Mouse (Mus musculus) midbrain, embryonic 15.5 days (tissue): ENCODE data around the gene Brwd3. TPM values are rescaled to one million over a fixed set of nuclear protein-coding genes. Genes with fewer than 3 reads are reported as not detected.

Experiments
- ATAC-seq: fragments of 200-750 bp; cut with Nextera tagmentation; replicated peaks from 2 replicates; pipeline ENCODE4 v1.8.0; 2017; ENCODE audit warnings: moderate TSS enrichment
- H3K27ac ChIP-seq: fragments of 300-500 bp; sonication (generic); 2 replicates; pipeline ENCODE4 v1.5.1; 2015; ENCODE audit warnings: mild to moderate bottlenecking, inconsistent platforms
- H3K27me3 ChIP-seq: fragments of 300-500 bp; sonication (generic); replicated peaks from 2 replicates; pipeline ENCODE4 v1.6.1; 2015; ENCODE audit warnings: inconsistent platforms
- H3K36me3 ChIP-seq: fragments of 300-500 bp; sonication (generic); replicated peaks from 2 replicates; pipeline ENCODE4 v1.6.1; 2015; ENCODE audit warnings: inconsistent platforms
- H3K4me1 ChIP-seq: fragments of 300-500 bp; sonication (generic); 2 replicates; pipeline ENCODE4 v1.6.1; 2015; ENCODE audit warnings: inconsistent platforms
- H3K4me2 ChIP-seq: fragments of 300-500 bp; sonication (generic); 2 replicates; pipeline ENCODE4 v1.6.1; 2015; ENCODE audit warnings: inconsistent platforms, mild to moderate bottlenecking, moderate library complexity
- H3K4me3 ChIP-seq: fragments of 300-500 bp; sonication (generic); 2 replicates; pipeline ENCODE4 v1.5.1; 2015; ENCODE audit warnings: mild to moderate bottlenecking, inconsistent platforms
- H3K9ac ChIP-seq: fragments of 300-500 bp; sonication (generic); 2 replicates; pipeline ENCODE4 v1.6.1; 2015; ENCODE audit warnings: mild to moderate bottlenecking, inconsistent platforms
- H3K9me3 ChIP-seq: fragments of 300-500 bp; sonication (generic); 2 replicates; pipeline ENCODE4 v1.6.1; 2016; ENCODE audit warnings: inconsistent platforms
- WGBS: fragments of 180-500 bp; shearing (Covaris S2); methylation state at CpG from one replicate; pipeline ENCODE4 v1.1.7; 2015; ENCODE audit warnings: mixed read lengths; 5-methylcytosine and 5-hydroxymethylcytosine counted together
- polyA plus RNA-seq: library from polyadenylated mRNA; unstranded; fragments of >200 nt; fragmentation: Nextera tagmentation; extraction: Ambion mirVana; gene quantifications from 2 replicates; pipeline ENCODE4 v1.2.1, GENCODE M21; 2015

Gene Brwd3
- polyA plus RNA-seq: 3.2 and 3.7 TPM in 2 replicates

- H3K4me2 ChIP-seq: peak within 1 kb of the TSS; percentile 53
- no peaks in the 10 kb centered on the region for H3K9me3 ChIP-seq
- H3K4me1 ChIP-seq: no peaks in the 10 kb centered on the region
- no peaks in the 10 kb centered on the region for H3K27me3 ChIP-seq
- ATAC-seq: peak; percentile 96
- peak within 1 kb of the TSS; percentile 85 for H3K27ac ChIP-seq
- H3K36me3 ChIP-seq: no peaks in the 10 kb centered on the region
- peak within 1 kb of the TSS; percentile 55 for H3K9ac ChIP-seq
- 25% methylated on average over 35 of the region's 39 CpGs for WGBS
- H3K4me3 ChIP-seq: peak within 1 kb of the TSS; percentile 59
These were observed at the start of gene Brwd3 for GRCm38 (mm10) chrX:108834090-108834774. Gene Brwd3, minus strand, starts transcription at chrX:108834372.

DNA sequence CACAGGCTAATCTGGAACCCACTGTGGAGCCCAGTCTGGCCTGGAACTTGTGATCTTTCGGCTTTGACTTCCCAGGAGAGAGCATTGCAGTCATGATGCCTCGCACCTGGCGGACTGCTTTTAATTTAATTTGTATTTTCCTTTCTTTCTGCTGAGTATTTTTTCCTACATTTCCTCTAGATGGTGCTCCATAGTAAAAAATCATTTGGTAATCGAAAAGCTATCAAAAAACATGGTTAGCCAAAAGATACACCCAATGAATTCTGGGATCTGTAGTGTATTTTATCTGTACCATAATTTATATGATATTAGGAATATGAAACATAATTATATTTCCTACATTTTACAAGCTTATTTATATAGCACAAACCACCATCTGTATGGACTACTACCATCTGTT is 28.5 kb upstream of the Brwd3 start:
- H3K4me1 ChIP-seq: no peaks in the 10 kb centered on the region
- no peaks in the 10 kb centered on the region for H3K9me3 ChIP-seq
- H3K36me3 ChIP-seq: no peaks in the 10 kb centered on the region
- no peak overlapping the region for H3K4me3 ChIP-seq
- H3K9ac ChIP-seq: no peak overlapping the region
- no peak overlapping the region for H3K27ac ChIP-seq
- 83% methylated on average over 4 of the region's 4 CpGs for WGBS
- ATAC-seq: no peak
- no peak overlapping the region for H3K4me2 ChIP-seq
- H3K27me3 ChIP-seq: no peaks in the 10 kb centered on the region

DNA sequence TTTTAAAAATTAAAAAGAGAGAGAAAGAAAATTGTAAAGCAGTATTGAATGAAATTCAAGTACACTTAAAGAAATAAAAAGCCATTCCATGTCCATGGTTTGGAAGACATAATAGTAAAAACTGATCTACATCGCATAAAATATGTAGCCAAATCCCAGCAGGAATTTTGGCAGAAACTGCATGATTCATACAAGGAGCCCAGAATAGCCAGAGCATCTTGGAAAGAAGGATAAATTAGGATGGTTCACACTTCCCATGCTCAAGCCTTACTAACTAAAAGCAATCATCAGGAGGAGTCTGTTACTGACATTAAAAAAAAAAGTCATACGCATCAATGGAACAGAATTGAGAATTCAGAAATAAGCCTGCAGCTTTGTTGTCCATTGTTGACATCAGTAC is 8.5 kb upstream of the Brwd3 start:
- no peaks in the 10 kb centered on the region for H3K4me1 ChIP-seq
- no peak overlapping the region for H3K4me2 ChIP-seq
- no peak overlapping the region for H3K27ac ChIP-seq
- no peaks in the 10 kb centered on the region for H3K27me3 ChIP-seq
- H3K9me3 ChIP-seq: no peaks in the 10 kb centered on the region
- 90% methylated on average over 2 of the region's 2 CpGs for WGBS
- H3K4me3 ChIP-seq: no peak overlapping the region
- no peaks in the 10 kb centered on the region for H3K36me3 ChIP-seq
- ATAC-seq: no peak
- H3K9ac ChIP-seq: no peak overlapping the region

GRCm38 (mm10) chrX:108836416-108836815 is 2.2 kb upstream of the Brwd3 start:
- 77% methylated on average over 2 of the region's 2 CpGs for WGBS
- Histone ChIP-seq H3K9ac (no peak overlapping the region), H3K4me2 (no peak overlapping the region), H3K36me3 (no peaks in the 10 kb centered on the region), H3K4me1 (no peaks in the 10 kb centered on the region), H3K27ac (no peak overlapping the region), H3K9me3 (no peaks in the 10 kb centered on the region), H3K4me3 (no peak overlapping the region), H3K27me3 (no peaks in the 10 kb centered on the region)
- ATAC-seq: no peak

DNA sequence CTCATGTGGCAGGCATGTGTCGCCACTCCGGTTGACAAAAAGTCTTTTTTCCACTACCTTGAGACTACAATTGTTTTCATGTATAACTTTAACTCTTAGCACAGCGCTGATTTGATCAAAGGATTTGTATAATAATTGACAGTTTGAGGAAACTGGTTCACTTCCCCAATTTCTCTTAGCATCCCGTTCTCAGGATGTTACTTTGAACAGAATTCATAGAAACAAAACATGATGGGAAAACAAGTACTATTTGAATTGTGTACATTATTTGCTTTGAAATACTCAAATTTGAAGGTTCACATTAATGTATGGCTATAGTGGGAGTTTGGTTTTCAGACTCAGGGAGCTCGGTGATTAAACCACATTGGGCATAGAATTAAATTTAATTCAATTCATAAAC is 1.1 kb upstream of the Brwd3 start:
- no peak overlapping the region for H3K4me3 ChIP-seq
- no peak overlapping the region for H3K9ac ChIP-seq
- no peaks in the 10 kb centered on the region for H3K4me1 ChIP-seq
- H3K4me2 ChIP-seq: peak overlapping the region; percentile 48
- H3K27me3 ChIP-seq: no peaks in the 10 kb centered on the region
- H3K27ac ChIP-seq: no peak overlapping the region
- WGBS: 72% methylated on average over 5 of the region's 5 CpGs
- no peaks in the 10 kb centered on the region for H3K9me3 ChIP-seq
- H3K36me3 ChIP-seq: no peaks in the 10 kb centered on the region
- ATAC-seq: no peak

DNA sequence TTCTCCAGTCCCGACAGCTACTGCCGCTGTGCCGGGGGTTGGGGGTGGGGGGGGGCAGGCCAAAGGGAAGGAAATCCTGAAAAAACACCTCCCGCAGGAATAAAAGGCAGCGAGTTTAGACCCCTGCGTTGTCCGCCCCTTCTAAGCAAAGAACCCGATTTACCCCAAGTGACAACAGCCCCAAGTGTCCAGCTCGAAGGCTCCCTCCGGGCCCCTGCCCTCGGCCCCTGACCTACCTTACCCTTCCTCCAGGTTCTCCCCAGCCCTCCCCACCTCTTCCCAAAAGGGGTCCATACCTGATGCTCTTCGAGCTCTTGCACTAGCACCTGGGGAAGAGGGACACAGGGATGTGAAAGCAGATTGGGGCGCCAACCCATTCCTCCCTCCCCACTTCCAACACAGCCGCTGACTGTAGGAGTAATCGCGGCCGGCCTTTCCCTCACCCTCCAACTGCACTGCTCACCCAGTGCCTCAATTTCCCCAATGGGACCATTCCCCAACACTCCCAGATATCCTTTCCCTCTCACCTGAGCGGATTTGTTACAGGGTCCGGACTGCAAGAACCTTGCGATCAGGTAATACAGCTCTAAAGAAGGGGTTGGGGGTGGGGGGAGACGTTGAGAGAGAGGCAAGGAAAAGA is 671 bp downstream of the Brwd3 start:
- Histone ChIP-seq H3K4me3 (peak overlapping the region; percentile 59), H3K27ac (peak overlapping the region; percentile 85), H3K36me3 (no peaks in the 10 kb centered on the region), H3K4me1 (no peaks in the 10 kb centered on the region), H3K27me3 (no peaks in the 10 kb centered on the region), H3K9me3 (no peaks in the 10 kb centered on the region), H3K4me2 (peak overlapping the region; percentile 53), H3K9ac (peak overlapping the region; percentile 55)
- 28% methylated on average over 21 of the region's 21 CpGs for WGBS
- ATAC-seq: peak; percentile 67

DNA sequence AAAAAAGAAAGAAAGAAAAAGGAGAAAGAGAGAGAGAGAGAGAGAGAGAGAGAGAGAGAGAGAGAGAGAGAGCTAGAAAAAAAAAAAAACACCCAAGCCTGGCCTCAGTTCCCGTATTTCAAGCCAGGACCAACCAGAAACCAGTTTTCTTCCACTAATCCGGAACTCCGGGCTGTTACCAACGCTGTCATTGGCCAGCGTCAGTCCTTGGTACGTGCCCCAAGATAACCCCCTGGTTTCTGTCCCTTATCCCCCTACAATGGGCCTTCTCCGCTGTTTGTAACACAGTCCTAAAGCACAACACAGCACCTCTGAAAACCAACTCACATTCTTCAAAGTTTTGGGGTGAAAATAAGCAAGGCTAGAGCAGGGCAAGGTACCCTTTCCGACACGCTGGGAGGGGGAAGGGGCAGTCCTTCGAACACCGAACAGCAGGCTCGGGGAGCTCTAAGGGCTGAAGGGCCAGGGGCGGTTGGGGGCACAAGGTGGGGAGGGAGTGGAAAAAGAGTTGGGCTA is 1.4 kb downstream of the Brwd3 start:
- Histone ChIP-seq H3K4me2 (peak overlapping the region; percentile 53), H3K27ac (peak overlapping the region; percentile 85), H3K9me3 (no peaks in the 10 kb centered on the region), H3K9ac (peak overlapping the region; percentile 55), H3K27me3 (no peaks in the 10 kb centered on the region), H3K4me3 (peak overlapping the region; percentile 59), H3K4me1 (no peaks in the 10 kb centered on the region), H3K36me3 (no peaks in the 10 kb centered on the region)
- peak; percentile 81 for ATAC-seq
- 21% methylated on average over 13 of the region's 13 CpGs for WGBS

GRCm38 (mm10) chrX:108831231-108831630 is 2.9 kb downstream of the Brwd3 start:
- Histone ChIP-seq H3K4me2 (no peak overlapping the region), H3K9me3 (no peaks in the 10 kb centered on the region), H3K4me1 (no peaks in the 10 kb centered on the region), H3K4me3 (no peak overlapping the region), H3K36me3 (no peaks in the 10 kb centered on the region), H3K9ac (no peak overlapping the region), H3K27me3 (no peaks in the 10 kb centered on the region), H3K27ac (no peak overlapping the region)
- ATAC-seq: no peak

DNA sequence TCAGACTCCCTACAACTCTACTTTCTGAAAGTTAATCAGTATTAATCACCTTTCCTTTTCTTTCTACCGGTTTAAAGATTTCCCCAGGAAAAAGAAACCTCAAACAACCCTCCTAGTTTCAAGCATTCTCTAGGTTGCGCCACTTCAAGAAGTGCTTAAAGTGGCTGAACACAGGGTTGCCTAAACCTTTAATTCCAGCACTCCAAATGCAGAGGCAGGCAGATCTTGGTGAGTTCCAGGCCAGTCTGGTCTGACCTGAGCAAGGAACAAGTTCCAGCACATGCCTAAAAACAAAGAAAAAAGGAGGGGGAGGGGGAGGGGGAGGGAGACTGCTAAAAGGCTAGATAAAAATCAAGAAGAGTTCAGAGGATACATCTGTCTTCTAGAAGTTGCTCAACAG is 6.1 kb downstream of the Brwd3 start:
- Histone ChIP-seq H3K27me3 (no peaks in the 10 kb centered on the region), H3K36me3 (no peaks in the 10 kb centered on the region), H3K4me2 (no peak overlapping the region), H3K9me3 (no peaks in the 10 kb centered on the region), H3K4me3 (no peak overlapping the region), H3K9ac (no peak overlapping the region), H3K4me1 (no peaks in the 10 kb centered on the region), H3K27ac (no peak overlapping the region)
- no peak for ATAC-seq
- WGBS: 76% methylated on average over 2 of the region's 2 CpGs

GRCm38 (mm10) chrX:108797268-108797667 is 36.9 kb downstream of the Brwd3 start:
- ATAC-seq: no peak
- WGBS: 78% methylated on average over 3 of the region's 3 CpGs
- H3K4me3 ChIP-seq: no peak overlapping the region

DNA sequence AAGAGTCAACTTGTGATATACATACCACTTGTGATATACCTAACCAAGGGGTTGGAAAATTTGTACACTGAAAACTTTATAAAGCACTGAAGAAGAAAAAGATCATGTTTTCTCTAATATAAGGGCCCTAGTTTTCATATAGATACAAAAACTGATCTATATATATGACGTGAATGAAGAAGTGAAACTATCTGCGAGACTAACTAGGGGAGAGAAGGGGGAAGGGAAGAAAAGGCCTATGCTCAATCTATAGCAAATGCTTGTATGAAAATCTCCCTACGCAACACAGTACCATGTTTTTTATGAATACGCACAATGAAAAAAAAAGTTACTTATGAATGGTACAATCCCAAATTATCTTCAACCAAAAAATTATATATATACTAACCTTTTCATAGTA is 50.4 kb downstream of the Brwd3 start:
- no peaks in the 10 kb centered on the region for H3K4me1 ChIP-seq
- 92% methylated on average over 4 of the region's 4 CpGs for WGBS
- no peaks in the 10 kb centered on the region for H3K36me3 ChIP-seq
- H3K4me3 ChIP-seq: no peak overlapping the region
- no peak for ATAC-seq
- no peak overlapping the region for H3K9ac ChIP-seq
- no peaks in the 10 kb centered on the region for H3K27me3 ChIP-seq
- H3K4me2 ChIP-seq: no peak overlapping the region
- no peak overlapping the region for H3K27ac ChIP-seq
- no peaks in the 10 kb centered on the region for H3K9me3 ChIP-seq

More at GRCm38 (mm10) chrX:108797268-108797667, 36.9 kb downstream of the Brwd3 start:
- no peaks in the 10 kb centered on the region for H3K27me3 ChIP-seq
- no peaks in the 10 kb centered on the region for H3K36me3 ChIP-seq
- no peaks in the 10 kb centered on the region for H3K4me1 ChIP-seq
- no peak overlapping the region for H3K4me2 ChIP-seq
- H3K9me3 ChIP-seq: no peaks in the 10 kb centered on the region
- no peak overlapping the region for H3K27ac ChIP-seq
- no peak overlapping the region for H3K9ac ChIP-seq

DNA sequence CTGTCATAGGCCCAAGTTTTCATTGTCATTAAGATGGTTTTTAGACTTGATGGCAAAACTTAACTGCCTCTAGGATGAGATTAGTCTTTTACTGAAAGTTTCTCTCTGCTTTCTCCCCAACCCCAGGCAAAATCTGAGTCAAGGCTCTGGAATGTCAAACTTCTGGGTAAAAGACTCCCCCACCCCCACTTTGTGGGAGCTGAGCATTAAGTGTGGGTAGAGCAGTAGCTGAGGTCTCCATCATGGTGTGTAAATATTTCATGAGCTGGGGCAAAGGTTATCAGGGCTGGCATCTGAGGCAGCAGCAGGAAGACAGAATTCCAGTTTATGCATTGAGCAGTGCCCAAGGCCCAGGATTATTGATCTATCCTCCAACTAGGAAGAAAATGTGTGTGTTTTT is 102.4 kb downstream of the Brwd3 start:
- no peaks in the 10 kb centered on the region for H3K36me3 ChIP-seq
- no peak overlapping the region for H3K4me3 ChIP-seq
- no peaks in the 10 kb centered on the region for H3K27me3 ChIP-seq
- no peak overlapping the region for H3K9ac ChIP-seq
- no peak for ATAC-seq
- H3K9me3 ChIP-seq: no peaks in the 10 kb centered on the region
- no peak overlapping the region for H3K27ac ChIP-seq
- no peaks in the 10 kb centered on the region for H3K4me1 ChIP-seq
- H3K4me2 ChIP-seq: no peak overlapping the region

GRCm38 (mm10) chrX:108729564-108729963 is 104.6 kb downstream of the Brwd3 start:
- 37% methylated on average over 1 of the region's 1 CpGs for WGBS

More at GRCm38 (mm10) chrX:108729564-108729963, 104.6 kb downstream of the Brwd3 start:
- no peak for ATAC-seq
- Histone ChIP-seq H3K9me3 (no peaks in the 10 kb centered on the region), H3K36me3 (no peaks in the 10 kb centered on the region), H3K27ac (no peak overlapping the region), H3K4me1 (no peaks in the 10 kb centered on the region), H3K27me3 (no peaks in the 10 kb centered on the region), H3K4me2 (no peak overlapping the region), H3K9ac (no peak overlapping the region), H3K4me3 (no peak overlapping the region)
